Mouse (Mus musculus): ENCODE results near the gene Susd5.

DNA sequence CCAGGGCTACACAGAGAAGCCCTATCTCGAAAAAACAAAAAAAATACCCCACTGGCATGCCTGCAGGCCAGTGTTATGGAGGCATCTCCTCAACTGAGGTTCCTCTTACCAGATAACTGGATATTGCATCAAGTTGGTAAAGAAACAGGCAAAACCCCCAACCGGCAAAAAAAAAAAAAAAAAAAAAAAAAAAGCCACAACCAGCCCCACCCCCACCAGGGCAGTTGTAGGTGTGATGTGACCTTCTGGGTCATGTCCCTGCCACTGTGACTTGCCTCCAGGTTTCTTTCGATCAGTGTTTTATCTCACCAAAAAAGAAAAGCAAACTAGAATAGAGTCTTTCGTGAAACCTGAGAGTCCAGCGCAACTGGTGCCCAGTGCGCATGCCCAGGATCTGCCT is 4.1 kb upstream of the Susd5 start:
- TF ChIP-seq POLR2A (IDR thresholded peaks at IDR 0.05; ENCODE audit: borderline replicate concordance, extremely low read depth, insufficient read depth, insufficient read length, poor library complexity, severe bottlenecking) (no peak), CTCF (IDR thresholded peaks at IDR 0.05; ENCODE audit: borderline replicate concordance, extremely low read depth, insufficient read depth, insufficient read length) (no peak)

All from brain, embryonic 14.5 days (tissue).